Mouse (Mus musculus): ENCODE measurements at regions not wholly inside any gene's neighbourhood (a gene's known extent, or its start where the extent isn't known, plus 50 kb on each side); places are given as distances from the start of the nearest gene placed in this dataset.

GRCm38 (mm10) chr3:138653549-138654246 is 88.3 kb upstream of the Tspan5 start:
- TF ChIP-seq EP300 (IDR thresholded peaks at IDR 0.05; ENCODE audit: insufficient read depth, low read depth, low read length) (no peak), CTCF (IDR thresholded peaks at IDR 0.05) (no peak), POLR2A (IDR thresholded peaks at IDR 0.05; ENCODE audit: insufficient read depth, low read depth, low read length) (no peak)
- Histone ChIP-seq H3K27me3 (ENCODE audit: control insufficient read depth, insufficient read depth, low read length) (no peaks in the 10 kb centered on the region), H3K79me2 (replicated peaks; ENCODE audit: control insufficient read depth, insufficient read depth, low read length) (no peaks in the 10 kb centered on the region), H3K27ac (no peak overlapping the region), H3K4me3 (no peak overlapping the region), H3K36me3 (ENCODE audit: control insufficient read depth, insufficient read depth, low read length) (no peaks in the 10 kb centered on the region), H3K9ac (ENCODE audit: low read depth, low read length) (no peak overlapping the region), H3K4me1 (ENCODE audit: control insufficient read depth, insufficient read depth, low read length) (no peaks in the 10 kb centered on the region)
- intact Hi-C loops (cut with DNase I) = no loop called here
- no peak for DNase-seq
- WGBS = 87% methylated on average over 13 of the region's 13 CpGs

GRCm38 (mm10) chr3:138654610-138655371 is 87.2 kb upstream of the Tspan5 start:
- Histone ChIP-seq H3K9ac (ENCODE audit: low read depth, low read length) (no peak overlapping the region), H3K79me2 (replicated peaks; ENCODE audit: control insufficient read depth, insufficient read depth, low read length) (no peaks in the 10 kb centered on the region), H3K4me3 (no peak overlapping the region), H3K4me1 (ENCODE audit: control insufficient read depth, insufficient read depth, low read length) (no peaks in the 10 kb centered on the region), H3K27ac (no peak overlapping the region), H3K36me3 (ENCODE audit: control insufficient read depth, insufficient read depth, low read length) (no peaks in the 10 kb centered on the region), H3K27me3 (ENCODE audit: control insufficient read depth, insufficient read depth, low read length) (no peaks in the 10 kb centered on the region)
- intact Hi-C loops (cut with DNase I) = no loop called here
- no peak for TF ChIP-seq EP300 (IDR thresholded peaks at IDR 0.05; ENCODE audit: insufficient read depth, low read depth, low read length)
- TF ChIP-seq CTCF (IDR thresholded peaks at IDR 0.05) = no peak
- TF ChIP-seq POLR2A (IDR thresholded peaks at IDR 0.05; ENCODE audit: insufficient read depth, low read depth, low read length) = no peak
- WGBS = 62% methylated on average over 16 of the region's 16 CpGs
- DNase-seq = no peak

- H3K4me1 ChIP-seq (ENCODE audit: control insufficient read depth, insufficient read depth, low read length) = no peaks in the 10 kb centered on the region
- no peaks in the 10 kb centered on the region for H3K36me3 ChIP-seq (ENCODE audit: control insufficient read depth, insufficient read depth, low read length)
- H3K79me2 ChIP-seq (replicated peaks; ENCODE audit: control insufficient read depth, insufficient read depth, low read length) = no peaks in the 10 kb centered on the region
- H3K27me3 ChIP-seq (ENCODE audit: control insufficient read depth, insufficient read depth, low read length) = no peaks in the 10 kb centered on the region
- no peak overlapping the region for H3K9ac ChIP-seq (ENCODE audit: low read depth, low read length)
- intact Hi-C loops (cut with DNase I) = no loop called here
- H3K27ac ChIP-seq = no peak overlapping the region
- WGBS = 85% methylated on average over 3 of the region's 3 CpGs
- no peak overlapping the region for H3K4me3 ChIP-seq
- DNase-seq = no peak
- TF ChIP-seq EP300 (IDR thresholded peaks at IDR 0.05; ENCODE audit: insufficient read depth, low read depth, low read length) (no peak), CTCF (IDR thresholded peaks at IDR 0.05) (no peak), POLR2A (IDR thresholded peaks at IDR 0.05; ENCODE audit: insufficient read depth, low read depth, low read length) (no peak)
Observed at GRCm38 (mm10) chr3:138655479-138655878, 86.5 kb upstream of the Tspan5 start.

GRCm38 (mm10) chr3:138662625-138663024 is 79.4 kb upstream of the Tspan5 start:
- H3K4me1 ChIP-seq (ENCODE audit: control insufficient read depth, insufficient read depth, low read length) = no peaks in the 10 kb centered on the region
- H3K36me3 ChIP-seq (ENCODE audit: control insufficient read depth, insufficient read depth, low read length) = no peaks in the 10 kb centered on the region
- WGBS = 77% methylated on average over 2 of the region's 2 CpGs
- no peak for TF ChIP-seq EP300 (IDR thresholded peaks at IDR 0.05; ENCODE audit: insufficient read depth, low read depth, low read length)
- no peak for TF ChIP-seq POLR2A (IDR thresholded peaks at IDR 0.05; ENCODE audit: insufficient read depth, low read depth, low read length)
- no peak for TF ChIP-seq CTCF (IDR thresholded peaks at IDR 0.05)
- H3K9ac ChIP-seq (ENCODE audit: low read depth, low read length) = no peak overlapping the region
- no peaks in the 10 kb centered on the region for H3K79me2 ChIP-seq (replicated peaks; ENCODE audit: control insufficient read depth, insufficient read depth, low read length)
- H3K27ac ChIP-seq = no peak overlapping the region
- intact Hi-C loops (cut with DNase I) = no loop called here
- H3K4me3 ChIP-seq = no peak overlapping the region
- H3K27me3 ChIP-seq (ENCODE audit: control insufficient read depth, insufficient read depth, low read length) = no peaks in the 10 kb centered on the region
- DNase-seq = no peak

- 89% methylated on average over 14 of the region's 14 CpGs for WGBS
- H3K9ac ChIP-seq (ENCODE audit: low read depth, low read length) = no peak overlapping the region
- H3K4me3 ChIP-seq = no peak overlapping the region
- TF ChIP-seq POLR2A (IDR thresholded peaks at IDR 0.05; ENCODE audit: insufficient read depth, low read depth, low read length) = no peak
- TF ChIP-seq EP300 (IDR thresholded peaks at IDR 0.05; ENCODE audit: insufficient read depth, low read depth, low read length) = no peak
- TF ChIP-seq CTCF (IDR thresholded peaks at IDR 0.05) = no peak
- intact Hi-C loops (cut with DNase I) = no loop called here
- no peaks in the 10 kb centered on the region for H3K79me2 ChIP-seq (replicated peaks; ENCODE audit: control insufficient read depth, insufficient read depth, low read length)
- no peak for DNase-seq
- no peak overlapping the region for H3K27ac ChIP-seq
- H3K4me1 ChIP-seq (ENCODE audit: control insufficient read depth, insufficient read depth, low read length) = no peaks in the 10 kb centered on the region
- H3K27me3 ChIP-seq (ENCODE audit: control insufficient read depth, insufficient read depth, low read length) = no peaks in the 10 kb centered on the region
- H3K36me3 ChIP-seq (ENCODE audit: control insufficient read depth, insufficient read depth, low read length) = no peaks in the 10 kb centered on the region
Observed at GRCm38 (mm10) chr3:138668394-138669092, 73.5 kb upstream of the Tspan5 start.

Data from heart, adult 2 months (tissue).